Mouse (Mus musculus) kidney, embryonic 14.5 days (tissue): ENCODE measurements around the gene Vtcn1. TPM values are rescaled to one million over a fixed set of nuclear protein-coding genes. Genes with fewer than 3 reads are reported as not detected.

Experiments used
- ATAC-seq: fragments of 200-750 bp; cut with Nextera tagmentation; 2 replicates; pipeline ENCODE4 v1.8.0; 2017; ENCODE audit warnings: moderate number of reproducible peaks, mild to moderate bottlenecking, moderate TSS enrichment, moderate library complexity; ENCODE audit not compliant: low FRiP score, low TSS enrichment
- H3K27ac ChIP-seq: fragments of 300-500 bp; sonication (generic); 2 replicates; pipeline ENCODE4 v1.5.1; 2014; ENCODE audit warnings: low read depth, mild to moderate bottlenecking, low read length, moderate library complexity, mixed read lengths
- H3K27me3 ChIP-seq: fragments of 300-500 bp; sonication (generic); 2 replicates; pipeline ENCODE4 v1.6.1; 2014; ENCODE audit warnings: mild to moderate bottlenecking, low read length; ENCODE audit not compliant: control insufficient read depth, insufficient read depth
- H3K36me3 ChIP-seq: fragments of 300-500 bp; sonication (generic); 2 replicates; pipeline ENCODE4 v1.6.1; 2014; ENCODE audit warnings: low read length, mixed read lengths; ENCODE audit not compliant: control insufficient read depth, insufficient read depth
- H3K4me1 ChIP-seq: fragments of 300-500 bp; sonication (generic); 2 replicates; pipeline ENCODE4 v1.6.1; 2014; ENCODE audit warnings: low read length, mixed read lengths; ENCODE audit not compliant: control insufficient read depth, insufficient read depth
- H3K4me2 ChIP-seq: fragments of 300-500 bp; sonication (generic); replicated peaks from 2 replicates; pipeline ENCODE4 v1.6.1; 2014; ENCODE audit warnings: low read depth, mild to moderate bottlenecking, low read length
- H3K4me3 ChIP-seq: fragments of 300-500 bp; sonication (generic); 2 replicates; pipeline ENCODE4 v1.5.1; 2014; ENCODE audit warnings: mild to moderate bottlenecking, low read length
- H3K9ac ChIP-seq: fragments of 300-500 bp; sonication (generic); 2 replicates; pipeline ENCODE4 v1.6.1; 2014; ENCODE audit warnings: low read depth, mild to moderate bottlenecking, low read length, moderate library complexity
- H3K9me3 ChIP-seq: fragments of 300-500 bp; sonication (generic); 2 replicates; pipeline ENCODE4 v1.6.1; 2016; ENCODE audit warnings: low read length; ENCODE audit not compliant: control insufficient read depth
- WGBS: fragments of 180-500 bp; shearing (Covaris S2); extraction: QIAGEN DNeasy Blood & Tissue Kit; methylation state at CpG from one replicate; pipeline ENCODE4 v1.1.7; 2014; 5-methylcytosine and 5-hydroxymethylcytosine counted together
- polyA plus RNA-seq: library from polyadenylated mRNA; unstranded; fragments of >200 nt; fragmentation: Nextera tagmentation; extraction: Ambion mirVana; gene quantifications from 2 replicates; pipeline ENCODE4 v1.2.1, GENCODE M21; 2014

The Vtcn1 gene
- polyA plus RNA-seq, 1 experiment from 2014 or later, result 0.34 TPM

DNA sequence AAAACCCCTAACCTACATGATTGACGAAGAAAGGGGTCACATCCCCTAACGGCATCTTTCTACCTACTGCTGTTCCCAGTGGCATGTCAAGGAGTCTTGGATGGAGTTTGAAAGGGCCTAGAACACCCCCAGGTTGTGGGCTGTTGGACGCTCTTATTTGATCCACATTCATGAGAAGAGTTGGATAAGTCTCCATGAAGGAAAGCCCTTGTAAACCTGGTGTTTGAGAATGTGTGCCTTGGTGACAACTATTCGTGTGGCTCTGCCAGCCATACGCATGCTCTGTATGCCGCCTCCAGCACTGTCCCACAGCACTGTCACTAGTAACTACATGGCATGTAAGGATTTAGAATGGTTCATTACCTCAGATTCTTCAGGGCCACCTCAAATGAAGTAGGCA lies 110.9 kb downstream of the Vtcn1 start:
- ATAC-seq, result no peak
- H3K27me3 ChIP-seq, result no peaks in the 10 kb centered on the region
- no peak overlapping the region for H3K4me2 ChIP-seq
- H3K27ac ChIP-seq, result no peak overlapping the region
- no peaks in the 10 kb centered on the region for H3K9me3 ChIP-seq
- H3K4me3 ChIP-seq, result no peak overlapping the region
- no peaks in the 10 kb centered on the region for H3K4me1 ChIP-seq
- H3K36me3 ChIP-seq, result peaks cover 59% of the 10 kb centered on the region
- no peak overlapping the region for H3K9ac ChIP-seq
- 93% methylated on average over 6 of the region's 6 CpGs for WGBS

DNA sequence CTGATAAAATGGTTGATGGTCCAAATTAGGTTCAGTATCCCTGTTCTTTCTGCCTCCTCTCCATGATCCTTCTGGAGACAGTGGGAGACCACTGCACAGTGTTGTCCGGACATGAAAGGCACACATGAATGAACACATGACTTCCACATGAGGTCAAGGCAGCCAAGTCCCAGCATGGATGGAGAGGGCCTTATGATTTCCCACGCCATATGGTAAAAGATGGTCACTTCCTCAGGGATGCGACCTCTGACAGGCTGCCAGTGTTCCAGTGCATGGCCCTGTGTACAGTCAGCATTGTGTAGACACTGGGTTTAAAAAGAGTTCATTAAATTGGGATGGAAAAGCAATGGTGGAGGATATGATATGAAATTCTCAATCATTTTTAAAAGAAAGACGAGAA lies 113.0 kb downstream of the Vtcn1 start:
- Histone ChIP-seq H3K4me3 (no peak overlapping the region), H3K36me3 (peaks cover 58% of the 10 kb centered on the region), H3K9ac (no peak overlapping the region), H3K27me3 (no peaks in the 10 kb centered on the region), H3K27ac (no peak overlapping the region), H3K4me1 (no peaks in the 10 kb centered on the region), H3K9me3 (no peaks in the 10 kb centered on the region), H3K4me2 (no peak overlapping the region)
- ATAC-seq, result no peak
- 87% methylated on average over 4 of the region's 4 CpGs for WGBS

DNA sequence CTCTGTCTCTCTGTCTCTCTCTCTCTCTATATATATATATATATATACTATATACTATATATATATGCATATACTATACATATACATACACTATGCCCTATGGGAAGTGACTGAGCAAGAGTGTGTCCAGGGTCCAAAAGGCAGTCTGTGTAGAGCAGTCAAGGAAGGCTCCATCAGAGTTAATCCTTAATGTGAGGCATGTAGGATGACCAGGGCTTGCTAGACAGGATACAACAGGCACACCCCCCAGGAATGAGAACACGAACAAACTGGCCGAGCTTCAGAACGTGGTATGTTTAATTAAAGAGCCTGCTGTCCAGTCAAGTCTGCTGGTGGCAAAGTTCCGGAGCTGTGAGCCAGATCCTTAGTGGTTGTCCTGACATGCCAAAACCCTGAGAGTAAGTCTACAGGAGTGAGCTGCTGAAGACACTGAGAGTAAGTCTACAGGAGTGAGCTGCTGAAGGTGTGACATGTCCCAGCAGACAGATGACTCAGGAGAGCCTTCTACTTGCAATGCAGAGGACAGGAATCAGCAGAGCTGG lies 115.3 kb downstream of the Vtcn1 start:
- peaks cover 75% of the 10 kb centered on the region for H3K36me3 ChIP-seq
- no peaks in the 10 kb centered on the region for H3K4me1 ChIP-seq
- no peak overlapping the region for H3K9ac ChIP-seq
- no peak overlapping the region for H3K4me3 ChIP-seq
- H3K4me2 ChIP-seq, result no peak overlapping the region
- H3K27ac ChIP-seq, result no peak overlapping the region
- 86% methylated on average over 4 of the region's 4 CpGs for WGBS
- no peak for ATAC-seq
- H3K27me3 ChIP-seq, result no peaks in the 10 kb centered on the region
- H3K9me3 ChIP-seq, result no peaks in the 10 kb centered on the region

Other genes starting within 250 kb of the Vtcn1 start
- 69.9 and 102 TPM in 2 replicates for gene Man1a2, start 140.0 kb upstream of the Vtcn1 start, polyA plus RNA-seq
- 3.2 and 5.5 TPM in 2 replicates for gene Trim45, start 96.7 kb downstream of the Vtcn1 start, polyA plus RNA-seq
- gene Ttf2, start 144.2 kb downstream of the Vtcn1 start, polyA plus RNA-seq, result 14.5 and 24.2 TPM in 2 replicates
- not detected in 2 replicates for gene Cd101, start 204.1 kb downstream of the Vtcn1 start, polyA plus RNA-seq